Mouse (Mus musculus): ENCODE measurements around the gene Pth1r. TPM values are rescaled to one million over a fixed set of nuclear protein-coding genes. Genes with fewer than 3 reads are reported as not detected.

The Pth1r gene
- polyA plus RNA-seq, 1 experiment from 2014 or later, result 37.8 TPM

- no peak for DNase-seq (ENCODE audit: low spot score)
- H3K9ac ChIP-seq (replicated peaks; ENCODE audit: low read length), result no peak overlapping the region
- ATAC-seq (replicated peaks; ENCODE audit: insufficient number of reproducible peaks, low FRiP score, low TSS enrichment, low read depth), result no peak
- peaks cover 3% of the 10 kb centered on the region; the same call in 1 of the 2 replicates for H3K4me1 ChIP-seq (ENCODE audit: control insufficient read depth, insufficient read depth, low read length)
- H3K36me3 ChIP-seq (replicated peaks; ENCODE audit: control insufficient read depth, insufficient read depth, low read depth, low read length), result no peaks in the 10 kb centered on the region
- no peak overlapping the region for H3K27ac ChIP-seq (replicated peaks; ENCODE audit: low read depth, low read length)
- 80% methylated on average over 1 of the region's 1 CpGs for WGBS
- no peak overlapping the region for H3K4me2 ChIP-seq (ENCODE audit: low read depth, low read length)
- no peaks in the 10 kb centered on the region for H3K27me3 ChIP-seq (ENCODE audit: control insufficient read depth, insufficient read depth, low read length)
- H3K9me3 ChIP-seq (replicated peaks; ENCODE audit: control insufficient read depth, low read length), result no peaks in the 10 kb centered on the region
- no peak overlapping the region for H3K4me3 ChIP-seq (ENCODE audit: low read depth, low read length)
Observed at GRCm38 (mm10) chr9:110778100-110778499, 31.2 kb upstream of the Pth1r start.

GRCm38 (mm10) chr9:110775269-110776022 lies 28.5 kb upstream of the Pth1r start:
- Histone ChIP-seq H3K9me3 (replicated peaks; ENCODE audit: control insufficient read depth, low read length) (no peaks in the 10 kb centered on the region), H3K4me3 (ENCODE audit: low read depth, low read length) (no peak overlapping the region), H3K4me2 (ENCODE audit: low read depth, low read length) (no peak overlapping the region), H3K9ac (replicated peaks; ENCODE audit: low read length) (no peak overlapping the region; the same call in 1 of the 2 replicates), H3K27me3 (ENCODE audit: control insufficient read depth, insufficient read depth, low read length) (no peaks in the 10 kb centered on the region), H3K27ac (replicated peaks; ENCODE audit: low read depth, low read length) (no peak overlapping the region), H3K4me1 (ENCODE audit: control insufficient read depth, insufficient read depth, low read length) (0 out of 2 replicates have a peak, but pooled peaks cover 2% of the 10 kb centered on the region), H3K36me3 (replicated peaks; ENCODE audit: control insufficient read depth, insufficient read depth, low read depth, low read length) (no peaks in the 10 kb centered on the region)
- WGBS, result 79% methylated on average over 10 of the region's 10 CpGs
- DNase-seq (ENCODE audit: low spot score), result no peak
- ATAC-seq (replicated peaks; ENCODE audit: insufficient number of reproducible peaks, low FRiP score, low TSS enrichment, low read depth), result no peak

- Histone ChIP-seq H3K4me2 (ENCODE audit: low read depth, low read length) (no peak overlapping the region), H3K9me3 (replicated peaks; ENCODE audit: control insufficient read depth, low read length) (no peaks in the 10 kb centered on the region), H3K27ac (replicated peaks; ENCODE audit: low read depth, low read length) (no peak overlapping the region), H3K36me3 (replicated peaks; ENCODE audit: control insufficient read depth, insufficient read depth, low read depth, low read length) (no peaks in the 10 kb centered on the region), H3K27me3 (ENCODE audit: control insufficient read depth, insufficient read depth, low read length) (no peaks in the 10 kb centered on the region), H3K4me3 (ENCODE audit: low read depth, low read length) (no peak overlapping the region), H3K9ac (replicated peaks; ENCODE audit: low read length) (no peak overlapping the region), H3K4me1 (ENCODE audit: control insufficient read depth, insufficient read depth, low read length) (no peaks in the 10 kb centered on the region)
- WGBS, result 73% methylated on average over 15 of the region's 15 CpGs
- DNase-seq (ENCODE audit: low spot score), result no peak
- ATAC-seq (replicated peaks; ENCODE audit: insufficient number of reproducible peaks, low FRiP score, low TSS enrichment, low read depth), result no peak
Observed at GRCm38 (mm10) chr9:110774403-110775268, 27.7 kb upstream of the Pth1r start.

- DNase-seq (ENCODE audit: low spot score), result no peak
- Histone ChIP-seq H3K9ac (replicated peaks; ENCODE audit: low read length) (no peak overlapping the region), H3K9me3 (replicated peaks; ENCODE audit: control insufficient read depth, low read length) (no peaks in the 10 kb centered on the region), H3K36me3 (replicated peaks; ENCODE audit: control insufficient read depth, insufficient read depth, low read depth, low read length) (no peaks in the 10 kb centered on the region), H3K4me2 (ENCODE audit: low read depth, low read length) (no peak overlapping the region), H3K27ac (replicated peaks; ENCODE audit: low read depth, low read length) (no peak overlapping the region), H3K4me3 (ENCODE audit: low read depth, low read length) (no peak overlapping the region), H3K4me1 (ENCODE audit: control insufficient read depth, insufficient read depth, low read length) (no peaks in the 10 kb centered on the region), H3K27me3 (ENCODE audit: control insufficient read depth, insufficient read depth, low read length) (no peaks in the 10 kb centered on the region)
- no peak for ATAC-seq (replicated peaks; ENCODE audit: insufficient number of reproducible peaks, low FRiP score, low TSS enrichment, low read depth)
- 91% methylated on average over 10 of the region's 10 CpGs for WGBS
Observed at GRCm38 (mm10) chr9:110772336-110772735, 25.4 kb upstream of the Pth1r start.

- Histone ChIP-seq H3K9ac (replicated peaks; ENCODE audit: low read length) (no peak overlapping the region), H3K36me3 (replicated peaks; ENCODE audit: control insufficient read depth, insufficient read depth, low read depth, low read length) (no peaks in the 10 kb centered on the region), H3K4me1 (ENCODE audit: control insufficient read depth, insufficient read depth, low read length) (no peaks in the 10 kb centered on the region; the same call in 1 of the 2 replicates), H3K9me3 (replicated peaks; ENCODE audit: control insufficient read depth, low read length) (no peaks in the 10 kb centered on the region), H3K27me3 (ENCODE audit: control insufficient read depth, insufficient read depth, low read length) (no peaks in the 10 kb centered on the region), H3K4me2 (ENCODE audit: low read depth, low read length) (no peak overlapping the region), H3K4me3 (ENCODE audit: low read depth, low read length) (no peak overlapping the region), H3K27ac (replicated peaks; ENCODE audit: low read depth, low read length) (no peak overlapping the region)
- WGBS, result 61% methylated on average over 2 of the region's 2 CpGs
- ATAC-seq (replicated peaks; ENCODE audit: insufficient number of reproducible peaks, low FRiP score, low TSS enrichment, low read depth) (no peak), DNase-seq (ENCODE audit: low spot score) (no peak)
Observed at GRCm38 (mm10) chr9:110763405-110763804, 16.5 kb upstream of the Pth1r start.

- no peak overlapping the region for H3K27ac ChIP-seq (replicated peaks; ENCODE audit: low read depth, low read length)
- H3K36me3 ChIP-seq (replicated peaks; ENCODE audit: control insufficient read depth, insufficient read depth, low read depth, low read length), result no peaks in the 10 kb centered on the region
- H3K27me3 ChIP-seq (ENCODE audit: control insufficient read depth, insufficient read depth, low read length), result no peaks in the 10 kb centered on the region
- ATAC-seq (replicated peaks; ENCODE audit: insufficient number of reproducible peaks, low FRiP score, low TSS enrichment, low read depth) (no peak), DNase-seq (ENCODE audit: low spot score) (no peak)
- H3K4me1 ChIP-seq (ENCODE audit: control insufficient read depth, insufficient read depth, low read length), result no peaks in the 10 kb centered on the region; the same call in 1 of the 2 replicates
- no peak overlapping the region for H3K9ac ChIP-seq (replicated peaks; ENCODE audit: low read length)
- H3K4me3 ChIP-seq (ENCODE audit: low read depth, low read length), result no peak overlapping the region
- 79% methylated on average over 10 of the region's 10 CpGs for WGBS
- no peaks in the 10 kb centered on the region for H3K9me3 ChIP-seq (replicated peaks; ENCODE audit: control insufficient read depth, low read length)
- no peak overlapping the region for H3K4me2 ChIP-seq (ENCODE audit: low read depth, low read length)
Observed at GRCm38 (mm10) chr9:110762763-110763162, 15.8 kb upstream of the Pth1r start.

- no peak for DNase-seq (ENCODE audit: low spot score)
- Histone ChIP-seq H3K36me3 (replicated peaks; ENCODE audit: control insufficient read depth, insufficient read depth, low read depth, low read length) (no peaks in the 10 kb centered on the region), H3K4me2 (ENCODE audit: low read depth, low read length) (no peak overlapping the region), H3K9ac (replicated peaks; ENCODE audit: low read length) (no peak overlapping the region), H3K27ac (replicated peaks; ENCODE audit: low read depth, low read length) (no peak overlapping the region), H3K4me1 (ENCODE audit: control insufficient read depth, insufficient read depth, low read length) (no peaks in the 10 kb centered on the region; the same call in 1 of the 2 replicates), H3K27me3 (ENCODE audit: control insufficient read depth, insufficient read depth, low read length) (no peaks in the 10 kb centered on the region), H3K4me3 (ENCODE audit: low read depth, low read length) (no peak overlapping the region), H3K9me3 (replicated peaks; ENCODE audit: control insufficient read depth, low read length) (no peaks in the 10 kb centered on the region)
- 77% methylated on average over 8 of the region's 8 CpGs for WGBS
- no peak for ATAC-seq (replicated peaks; ENCODE audit: insufficient number of reproducible peaks, low FRiP score, low TSS enrichment, low read depth)
Observed at GRCm38 (mm10) chr9:110760886-110761285, 13.9 kb upstream of the Pth1r start.

GRCm38 (mm10) chr9:110759265-110759664 lies 12.3 kb upstream of the Pth1r start:
- peak; percentile 70 for DNase-seq (ENCODE audit: low spot score)
- H3K27ac ChIP-seq (replicated peaks; ENCODE audit: low read depth, low read length), result no peak overlapping the region
- ATAC-seq (replicated peaks; ENCODE audit: insufficient number of reproducible peaks, low FRiP score, low TSS enrichment, low read depth), result no peak
- H3K9me3 ChIP-seq (replicated peaks; ENCODE audit: control insufficient read depth, low read length), result no peaks in the 10 kb centered on the region
- no peak overlapping the region for H3K9ac ChIP-seq (replicated peaks; ENCODE audit: low read length)
- H3K4me3 ChIP-seq (ENCODE audit: low read depth, low read length), result no peak overlapping the region
- H3K4me2 ChIP-seq (ENCODE audit: low read depth, low read length), result no peak overlapping the region
- H3K27me3 ChIP-seq (ENCODE audit: control insufficient read depth, insufficient read depth, low read length), result no peaks in the 10 kb centered on the region
- no peaks in the 10 kb centered on the region; the same call in 1 of the 2 replicates for H3K4me1 ChIP-seq (ENCODE audit: control insufficient read depth, insufficient read depth, low read length)
- 37% methylated on average over 2 of the region's 2 CpGs for whole genome bisulfite sequencing
- no peaks in the 10 kb centered on the region for H3K36me3 ChIP-seq (replicated peaks; ENCODE audit: control insufficient read depth, insufficient read depth, low read depth, low read length)
